Mouse (Mus musculus) macrophage (primary cell): Measurements from ENCODE around the gene Cmss1. TPM values are rescaled to one million over a fixed set of nuclear protein-coding genes. Genes with fewer than 3 reads are reported as not detected.

Experiments used
- H3K27ac ChIP-seq: fragments of 350-480 bp; formaldehyde crosslinking; 2 replicates; pipeline ENCODE4 v1.9.0; 2021
- H3K36me3 ChIP-seq: fragments of 350-480 bp; formaldehyde crosslinking; 2 replicates; pipeline ENCODE4 v1.9.0; 2021; ENCODE audit errors: inconsistent target
- H3K4me3 ChIP-seq: fragments of 350-480 bp; formaldehyde crosslinking; 2 replicates; pipeline ENCODE4 v1.9.0; 2021; ENCODE audit errors: inconsistent target
- H3K79me2 ChIP-seq: fragments of 350-480 bp; formaldehyde crosslinking; 2 replicates; pipeline ENCODE4 v1.9.0; 2021; ENCODE audit errors: inconsistent target
- WGBS: methylation state at CpG from one replicate; pipeline ENCODE4 v1.1.7; 2026; ENCODE audit warnings: inconsistent platforms; ENCODE audit not compliant: missing documents; 5-methylcytosine and 5-hydroxymethylcytosine counted together
- polyA plus RNA-seq: library from polyadenylated mRNA; stranded (reverse); fragments of 250-400 nt; gene quantifications from 3 replicates; pipeline ENCODE4 v1.2.4, GENCODE M21; 2018; ENCODE audit warnings: inconsistent platforms

Cmss1 gene
- polyA plus RNA-seq, 1 experiment from 2014 or later: 4.7 TPM

DNA sequence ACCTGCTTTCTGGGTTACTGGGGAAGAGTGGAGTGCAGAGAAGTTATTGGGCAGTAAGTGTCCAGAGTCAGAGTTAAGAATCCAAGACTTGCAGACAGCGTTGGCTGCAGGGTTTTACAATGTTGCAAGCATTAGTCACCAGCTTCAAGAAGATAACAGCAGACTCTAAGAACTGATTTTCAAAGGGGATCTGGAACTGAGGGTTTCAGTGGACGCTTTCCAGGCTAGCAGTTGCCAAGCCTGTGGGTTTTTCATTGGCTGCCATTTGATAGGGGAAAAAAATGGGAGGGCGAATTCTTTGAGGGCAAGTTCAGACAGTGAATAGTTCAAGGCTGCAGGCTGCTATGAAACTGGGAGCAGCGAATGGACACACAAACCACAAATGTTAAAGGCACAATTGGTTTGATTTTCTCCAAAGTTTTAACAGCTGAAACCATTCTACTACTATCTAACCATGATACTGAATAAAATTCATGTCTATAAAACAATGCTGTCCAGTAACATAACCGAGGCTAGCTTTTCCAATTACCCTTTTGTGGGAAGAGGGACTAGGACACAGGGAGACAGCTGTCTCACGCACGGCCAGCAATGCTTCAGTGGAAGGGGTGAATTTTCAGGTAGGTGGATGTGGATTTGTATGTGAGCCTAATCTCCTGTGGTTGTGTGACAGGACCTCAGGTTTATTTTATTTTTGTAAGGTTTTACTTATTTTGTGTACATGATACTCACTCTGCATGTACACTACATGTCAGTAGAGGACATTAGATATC, 179.0 kb downstream of the Cmss1 start:
- H3K27ac ChIP-seq: no peak overlapping the region
- no peaks in the 10 kb centered on the region for H3K79me2 ChIP-seq
- H3K36me3 ChIP-seq: no peaks in the 10 kb centered on the region
- WGBS: 71% methylated on average over 7 of the region's 7 CpGs
- no peak overlapping the region for H3K4me3 ChIP-seq

GRCm38 (mm10) chr16:57426680-57427079, 180.0 kb downstream of the Cmss1 start:
- Histone ChIP-seq H3K27ac (no peak overlapping the region), H3K79me2 (no peaks in the 10 kb centered on the region), H3K36me3 (no peaks in the 10 kb centered on the region), H3K4me3 (no peak overlapping the region)
- 95% methylated on average over 8 of the region's 10 CpGs for WGBS

DNA sequence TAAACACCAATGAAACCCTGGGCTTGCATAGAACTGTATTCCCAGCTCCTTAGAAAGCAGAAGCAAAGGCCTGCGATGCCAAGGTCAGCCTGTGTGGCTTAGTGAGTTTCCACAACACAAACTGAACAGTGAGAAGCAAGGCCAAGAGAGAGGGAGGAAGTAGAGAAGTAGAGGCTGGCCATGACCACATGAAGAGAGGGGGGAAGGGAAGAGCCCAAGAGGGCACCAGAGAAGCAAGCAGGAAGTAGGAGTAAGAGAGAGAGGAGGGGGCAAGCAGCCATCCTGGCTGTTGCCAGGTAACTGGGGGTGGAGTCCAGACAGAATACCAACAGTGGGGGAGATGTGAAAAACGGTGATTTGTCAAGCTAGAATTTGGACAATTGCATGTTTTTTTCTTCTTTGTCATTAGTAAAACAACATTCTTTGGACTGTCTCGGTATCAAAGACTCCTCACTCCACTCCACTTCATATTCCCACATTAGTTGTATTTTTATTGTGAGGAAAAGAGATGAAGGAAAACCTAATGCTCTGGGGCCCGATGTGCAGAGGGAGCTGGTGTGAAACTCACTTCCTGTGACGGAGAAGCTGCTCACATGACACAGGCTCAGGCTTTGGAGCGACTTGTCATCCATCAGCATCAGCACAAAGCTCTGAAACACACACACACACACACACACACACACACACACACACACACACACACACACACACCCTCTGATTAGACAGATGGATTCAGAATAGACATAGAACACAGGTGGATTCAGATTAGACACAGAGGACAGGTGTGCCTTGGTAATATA, 183.5 kb downstream of the Cmss1 start:
- Histone ChIP-seq H3K79me2 (no peaks in the 10 kb centered on the region), H3K4me3 (no peak overlapping the region), H3K27ac (peak overlapping the region; percentile 81), H3K36me3 (no peaks in the 10 kb centered on the region)
- 18% methylated on average over 4 of the region's 6 CpGs for WGBS

DNA sequence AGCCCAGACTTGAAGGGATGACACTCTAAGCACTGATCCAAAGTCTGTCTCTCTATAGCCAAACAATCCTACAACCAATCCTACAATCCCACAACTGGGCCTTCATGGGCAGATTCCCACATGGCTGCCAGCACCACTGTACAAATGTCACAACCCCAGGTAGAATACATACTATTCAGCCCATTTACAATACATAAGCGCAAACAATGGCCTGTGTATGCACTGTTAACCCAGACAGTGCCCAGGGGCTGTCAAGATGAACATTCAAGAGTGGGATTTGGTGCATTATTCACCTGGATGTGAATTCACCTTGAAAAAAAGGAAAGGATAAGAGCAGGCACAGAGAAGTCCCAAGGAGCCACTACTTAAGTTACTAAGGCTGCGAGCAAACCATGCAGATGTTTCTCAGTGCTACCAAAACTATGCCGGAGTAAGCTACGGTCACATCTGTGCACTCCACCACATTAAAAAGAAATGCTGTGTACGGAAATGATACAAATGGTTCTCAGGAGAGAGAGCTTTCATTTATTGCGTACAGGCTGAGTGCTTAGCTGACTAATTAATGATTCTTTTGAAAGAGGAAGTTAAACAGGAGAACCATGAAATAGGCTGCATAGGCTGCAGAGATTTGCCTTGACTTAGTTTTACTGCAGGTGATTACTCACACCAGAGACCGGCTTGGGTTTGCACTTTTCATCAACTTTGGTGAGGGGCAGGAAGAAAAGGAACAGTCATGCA, 184.8 kb downstream of the Cmss1 start:
- peak overlapping the region; percentile 81 for H3K27ac ChIP-seq
- 21% methylated on average over 7 of the region's 7 CpGs for WGBS
- no peaks in the 10 kb centered on the region for H3K36me3 ChIP-seq
- no peaks in the 10 kb centered on the region for H3K79me2 ChIP-seq
- H3K4me3 ChIP-seq: no peak overlapping the region

- 69% methylated on average over 8 of the region's 8 CpGs for WGBS
- H3K27ac ChIP-seq: peak overlapping the region; percentile 81; the same call in 1 of the 2 replicates
- H3K36me3 ChIP-seq: no peaks in the 10 kb centered on the region
- H3K4me3 ChIP-seq: no peak overlapping the region
- no peaks in the 10 kb centered on the region for H3K79me2 ChIP-seq
Observed at GRCm38 (mm10) chr16:57420773-57421556, 185.7 kb downstream of the Cmss1 start.

DNA sequence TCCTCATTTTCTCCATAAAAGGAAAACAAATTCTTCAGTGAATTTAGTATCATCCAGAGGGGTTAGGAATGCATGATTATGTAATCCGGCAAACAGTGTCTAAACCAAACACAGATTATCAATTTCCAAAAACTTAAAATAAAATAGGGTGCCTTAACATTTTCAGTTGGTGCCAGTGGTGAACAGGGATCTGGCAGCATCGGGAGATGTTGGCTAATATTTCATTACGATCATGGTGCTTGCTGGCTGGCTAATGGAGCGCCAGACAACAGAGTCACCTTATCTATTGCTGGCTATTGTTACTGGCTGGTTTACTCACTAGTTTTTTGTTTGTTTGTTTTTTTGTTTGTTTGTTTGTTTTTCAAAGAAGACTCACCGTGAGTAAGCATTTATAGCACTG, 186.8 kb downstream of the Cmss1 start:
- Histone ChIP-seq H3K27ac (no peak overlapping the region), H3K79me2 (no peaks in the 10 kb centered on the region), H3K36me3 (no peaks in the 10 kb centered on the region), H3K4me3 (no peak overlapping the region)
- WGBS: 92% methylated on average over 4 of the region's 5 CpGs

GRCm38 (mm10) chr16:57419332-57419731, 187.3 kb downstream of the Cmss1 start:
- H3K36me3 ChIP-seq: no peaks in the 10 kb centered on the region
- H3K27ac ChIP-seq: no peak overlapping the region
- 94% methylated on average over 5 of the region's 5 CpGs for WGBS
- no peaks in the 10 kb centered on the region for H3K79me2 ChIP-seq
- H3K4me3 ChIP-seq: no peak overlapping the region

DNA sequence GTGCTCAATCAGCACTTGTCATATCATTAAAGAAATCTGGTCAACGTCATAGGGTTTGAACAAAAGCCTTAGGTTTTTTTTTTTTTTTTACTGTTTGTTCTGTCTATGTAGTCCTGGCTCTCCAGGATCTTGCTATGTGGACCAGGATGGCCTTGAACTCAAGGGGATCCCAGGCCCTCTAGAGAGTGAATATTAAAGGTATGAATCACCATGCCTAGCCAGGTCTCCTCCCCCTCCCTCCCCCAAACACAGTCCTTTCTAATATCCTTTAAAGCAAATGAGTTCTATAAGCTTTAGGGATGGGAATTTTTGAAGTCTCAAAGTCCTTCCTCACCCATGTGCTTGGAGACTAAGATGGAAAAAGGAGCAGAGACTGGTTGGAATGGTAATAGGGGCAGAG, 188.7 kb downstream of the Cmss1 start:
- 92% methylated on average over 1 of the region's 1 CpGs for WGBS
- Histone ChIP-seq H3K4me3 (no peak overlapping the region), H3K79me2 (no peaks in the 10 kb centered on the region), H3K36me3 (no peaks in the 10 kb centered on the region), H3K27ac (no peak overlapping the region)

DNA sequence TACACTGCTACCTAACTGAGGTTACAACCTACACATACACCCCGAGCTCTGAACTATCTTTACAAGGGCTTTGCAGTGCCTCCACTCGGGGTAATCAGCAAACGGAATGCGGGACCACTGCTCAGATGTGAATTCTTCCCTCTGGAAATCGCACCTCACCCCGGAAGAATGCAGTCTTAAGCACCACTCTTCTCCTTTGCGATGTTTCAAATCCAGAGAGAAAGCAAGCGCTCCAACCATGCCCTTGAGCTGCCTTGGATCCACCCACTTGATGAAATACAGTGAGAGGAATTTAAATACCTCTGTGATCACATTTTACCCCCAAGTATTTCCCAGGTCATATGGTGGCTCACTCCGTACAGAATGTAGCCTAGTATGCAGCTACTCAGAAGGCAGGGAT, 189.6 kb downstream of the Cmss1 start:
- WGBS: 92% methylated on average over 9 of the region's 9 CpGs
- no peak overlapping the region for H3K27ac ChIP-seq
- no peaks in the 10 kb centered on the region for H3K79me2 ChIP-seq
- H3K36me3 ChIP-seq: no peaks in the 10 kb centered on the region
- H3K4me3 ChIP-seq: no peak overlapping the region

DNA sequence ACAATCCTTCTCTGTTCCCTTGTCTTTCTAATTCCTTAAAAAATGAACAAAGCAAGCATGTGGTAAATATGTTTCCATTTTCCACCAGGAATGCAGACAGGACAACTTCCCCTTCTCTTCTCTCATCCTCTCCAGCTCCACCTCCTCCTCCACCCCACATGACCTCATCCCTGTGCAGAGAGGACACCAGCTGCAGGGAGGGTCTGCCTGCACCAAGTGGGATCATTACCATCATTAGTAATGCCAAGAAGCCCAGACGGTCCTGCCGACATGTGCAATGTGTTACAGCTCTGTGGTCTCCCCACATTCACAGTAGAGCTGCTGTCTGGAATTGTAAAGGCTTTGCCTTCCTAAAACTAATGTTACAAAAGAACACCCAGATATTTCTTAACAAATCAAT, 190.6 kb downstream of the Cmss1 start:
- Histone ChIP-seq H3K4me3 (no peak overlapping the region), H3K79me2 (no peaks in the 10 kb centered on the region), H3K27ac (no peak overlapping the region), H3K36me3 (no peaks in the 10 kb centered on the region)
- WGBS: 90% methylated on average over 2 of the region's 2 CpGs

GRCm38 (mm10) chr16:57412766-57413165, 193.9 kb downstream of the Cmss1 start:
- WGBS: 80% methylated on average over 4 of the region's 4 CpGs
- Histone ChIP-seq H3K4me3 (no peak overlapping the region), H3K79me2 (no peaks in the 10 kb centered on the region), H3K36me3 (no peaks in the 10 kb centered on the region), H3K27ac (no peak overlapping the region)

GRCm38 (mm10) chr16:57403825-57404224, 202.8 kb downstream of the Cmss1 start:
- H3K27ac ChIP-seq: no peak overlapping the region
- 97% methylated on average over 5 of the region's 5 CpGs for WGBS
- H3K4me3 ChIP-seq: no peak overlapping the region
- H3K36me3 ChIP-seq: no peaks in the 10 kb centered on the region
- H3K79me2 ChIP-seq: no peaks in the 10 kb centered on the region

GRCm38 (mm10) chr16:57402910-57403309, 203.8 kb downstream of the Cmss1 start:
- Histone ChIP-seq H3K36me3 (no peaks in the 10 kb centered on the region), H3K4me3 (no peak overlapping the region), H3K27ac (no peak overlapping the region), H3K79me2 (no peaks in the 10 kb centered on the region)
- 87% methylated on average over 4 of the region's 4 CpGs for WGBS

- no peaks in the 10 kb centered on the region for H3K36me3 ChIP-seq
- H3K27ac ChIP-seq: no peak overlapping the region
- no peaks in the 10 kb centered on the region for H3K79me2 ChIP-seq
- WGBS: 92% methylated on average over 6 of the region's 6 CpGs
- no peak overlapping the region for H3K4me3 ChIP-seq
Observed at GRCm38 (mm10) chr16:57401702-57402101, 205.0 kb downstream of the Cmss1 start.
